Mouse (Mus musculus): Measurements from ENCODE around the gene Pdia6.

Pdia6 gene

GRCm38 (mm10) chr12:17264826-17265225 lies 1.5 kb upstream of the Pdia6 start:
- no peak for DNase-seq (ENCODE audit: low read depth, low spot score)

GRCm38 (mm10) chr12:17266673-17266990 lies 287 bp downstream of the Pdia6 start:
- no peak for DNase-seq (ENCODE audit: low read depth, low spot score)

GRCm38 (mm10) chr12:17267316-17267715 lies 971 bp downstream of the Pdia6 start:
- DNase-seq (ENCODE audit: low read depth, low spot score): no peak

GRCm38 (mm10) chr12:17271272-17271671 lies 4.9 kb downstream of the Pdia6 start:
- DNase-seq (ENCODE audit: low read depth, low spot score): no peak

GRCm38 (mm10) chr12:17273841-17274240 lies 7.5 kb downstream of the Pdia6 start:
- no peak for DNase-seq (ENCODE audit: low read depth, low spot score)

- no peak for DNase-seq (ENCODE audit: low read depth, low spot score)
Observed at GRCm38 (mm10) chr12:17288496-17288895, 22.2 kb downstream of the Pdia6 start.

- DNase-seq (ENCODE audit: low read depth, low spot score): no peak
Observed at GRCm38 (mm10) chr12:17289060-17289459, 22.7 kb downstream of the Pdia6 start.

GRCm38 (mm10) chr12:17289913-17290312 lies 23.6 kb downstream of the Pdia6 start:
- no peak for DNase-seq (ENCODE audit: low read depth, low spot score)

GRCm38 (mm10) chr12:17290569-17290968 lies 24.2 kb downstream of the Pdia6 start:
- DNase-seq (ENCODE audit: low read depth, low spot score): no peak

GRCm38 (mm10) chr12:17296899-17297298 lies 30.6 kb downstream of the Pdia6 start:
- no peak for DNase-seq (ENCODE audit: low read depth, low spot score)

GRCm38 (mm10) chr12:17299902-17300301 lies 33.6 kb downstream of the Pdia6 start:
- DNase-seq (ENCODE audit: low read depth, low spot score): no peak

GRCm38 (mm10) chr12:17305445-17305844 lies 39.1 kb downstream of the Pdia6 start:
- no peak for DNase-seq (ENCODE audit: low read depth, low spot score)

- no peak for DNase-seq (ENCODE audit: low read depth, low spot score)
Observed at GRCm38 (mm10) chr12:17308246-17308645, 41.9 kb downstream of the Pdia6 start.

- DNase-seq (ENCODE audit: low read depth, low spot score): no peak
Observed at GRCm38 (mm10) chr12:17310852-17311839, 44.8 kb downstream of the Pdia6 start.

- no peak for DNase-seq (ENCODE audit: low read depth, low spot score)
Observed at GRCm38 (mm10) chr12:17316096-17316495, 49.8 kb downstream of the Pdia6 start.

GRCm38 (mm10) chr12:17317970-17318369 lies 51.6 kb downstream of the Pdia6 start:
- DNase-seq (ENCODE audit: low read depth, low spot score): no peak

GRCm38 (mm10) chr12:17318453-17318852 lies 52.1 kb downstream of the Pdia6 start:
- no peak for DNase-seq (ENCODE audit: low read depth, low spot score)

GRCm38 (mm10) chr12:17324549-17325470 lies 58.5 kb downstream of the Pdia6 start:
- no peak for DNase-seq (ENCODE audit: low read depth, low spot score)

GRCm38 (mm10) chr12:17329259-17329658 lies 62.9 kb downstream of the Pdia6 start, which contains the start of gene Atp6v1c2:
Gene Atp6v1c2, minus strand, starts transcription at chr12:17329359.
- no peak for DNase-seq (ENCODE audit: low read depth, low spot score)

GRCm38 (mm10) chr12:17333459-17333858 lies 67.1 kb downstream of the Pdia6 start:
- DNase-seq (ENCODE audit: low read depth, low spot score): no peak

All from c-Kit-negative CD71-positive TER-119-positive erythroid progenitor cells, embryonic 14.5 days (primary cell).